Mouse (Mus musculus) 3T3-L1 (cell line): Measurements from ENCODE around the gene Myo1d.

Source experiments
- DNase-seq: peaks from one replicate; pipeline ENCODE4 v3.0.0-alpha.2; 2015; ENCODE audit warnings: low read depth, low spot score

Gene Myo1d

GRCm38 (mm10) chr11:80779527-80780344 is at the start of gene Myo1d:
Gene Myo1d (minus strand): TSS chr11:80780025.
- peak; percentile 79 for DNase-seq

DNA sequence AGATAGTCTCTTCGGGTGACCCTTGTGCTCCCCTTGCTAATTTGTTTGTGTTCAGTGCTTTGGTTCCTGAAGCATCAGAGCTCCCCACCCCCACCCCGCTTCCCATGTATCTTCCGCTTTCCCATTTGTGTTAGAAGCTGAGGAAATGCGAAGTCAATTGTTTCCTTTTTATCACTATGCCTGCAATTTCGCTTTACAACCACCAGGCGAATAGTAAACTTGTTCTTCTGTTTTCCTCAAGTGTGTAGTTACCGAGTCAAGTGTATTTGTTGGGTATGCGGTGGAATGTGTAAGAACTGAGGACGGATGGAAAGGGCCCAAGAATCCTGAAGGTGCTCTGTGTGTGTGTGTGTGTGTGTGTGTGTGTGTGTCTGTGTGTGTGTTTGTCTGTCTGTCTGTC is 42.0 kb upstream of the Myo1d start:
- no peak for DNase-seq

DNA sequence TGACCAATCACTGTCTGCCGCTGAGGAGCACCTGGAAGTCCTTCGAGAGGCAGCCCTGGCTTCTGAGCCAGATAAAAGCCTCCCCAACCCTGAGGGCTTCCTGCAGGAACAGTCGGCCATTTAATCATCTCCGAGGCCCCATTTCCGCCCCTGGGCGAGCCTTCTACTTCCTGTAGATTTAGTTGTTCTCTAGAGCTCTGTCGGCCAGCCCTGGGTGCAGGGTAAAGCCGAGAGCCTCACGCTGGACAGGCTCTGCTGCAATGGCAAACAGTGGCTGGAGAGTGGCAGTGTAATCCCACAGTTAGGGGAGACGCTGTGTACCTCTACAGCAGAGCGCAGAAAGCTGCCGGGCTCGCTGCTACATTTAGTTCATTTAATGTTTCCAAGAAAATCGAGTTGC is 41.5 kb upstream of the Myo1d start:
- no peak for DNase-seq

- no peak for DNase-seq
These were observed 40.3 kb upstream of the Myo1d start for GRCm38 (mm10) chr11:80820085-80820484.

DNA sequence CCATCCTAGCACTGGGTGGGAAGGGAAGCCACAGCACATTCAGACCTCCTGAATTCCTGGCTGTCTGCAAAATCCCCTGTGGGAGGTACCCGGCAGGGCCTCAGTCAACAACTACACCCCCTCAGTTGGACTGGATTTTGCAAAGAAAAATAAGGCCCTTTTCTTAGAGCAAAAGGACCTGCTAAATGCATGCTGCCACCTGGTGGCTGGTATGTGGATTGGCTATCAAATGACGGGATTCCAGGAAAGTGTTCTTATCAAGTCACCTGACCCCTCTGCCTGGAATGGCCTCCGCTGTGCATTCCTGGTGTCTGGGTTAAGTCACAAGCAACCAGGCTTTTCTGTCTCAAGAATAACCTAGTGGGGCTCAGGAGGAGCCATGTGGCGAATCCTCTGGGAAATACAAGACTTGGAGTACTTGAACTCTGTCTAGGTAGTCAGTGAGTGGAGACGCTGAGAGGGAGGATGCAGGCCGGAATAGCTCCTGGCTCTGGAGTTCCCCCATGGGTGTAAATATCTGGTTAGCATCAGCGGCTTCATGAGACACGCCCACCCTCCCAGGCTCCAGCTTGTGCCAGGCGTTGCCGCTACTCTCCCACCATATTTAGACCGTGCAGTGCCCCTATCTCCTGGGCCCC is 38.4 kb upstream of the Myo1d start:
- DNase-seq = peak; percentile 95

- DNase-seq = no peak
These were observed 35.5 kb upstream of the Myo1d start for GRCm38 (mm10) chr11:80815354-80815753.

GRCm38 (mm10) chr11:80811156-80811555 is 31.3 kb upstream of the Myo1d start:
- DNase-seq = no peak

GRCm38 (mm10) chr11:80809993-80810821 is 30.4 kb upstream of the Myo1d start, which contains the start of gene Tmem98:
Gene Tmem98 (plus strand): TSS chr11:80810175.
- peak; percentile 30 for DNase-seq

DNA sequence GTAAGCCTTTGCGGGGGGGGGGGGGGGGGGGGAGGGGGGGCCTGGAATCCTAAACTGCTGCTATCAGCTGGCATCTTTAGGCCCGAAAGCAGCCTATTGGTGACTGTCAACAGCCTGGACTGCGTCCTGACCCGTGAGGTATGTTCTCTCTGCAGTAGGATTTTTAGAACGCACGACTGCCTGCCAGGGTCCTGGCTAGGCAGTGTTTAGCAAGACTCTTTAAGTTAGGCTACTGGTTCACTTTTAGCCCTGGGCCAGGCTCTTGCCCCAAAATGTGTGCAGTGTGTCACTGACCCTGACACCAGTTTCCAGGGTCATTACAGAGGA is 29.8 kb upstream of the Myo1d start:
- DNase-seq = peak; percentile 6

DNA sequence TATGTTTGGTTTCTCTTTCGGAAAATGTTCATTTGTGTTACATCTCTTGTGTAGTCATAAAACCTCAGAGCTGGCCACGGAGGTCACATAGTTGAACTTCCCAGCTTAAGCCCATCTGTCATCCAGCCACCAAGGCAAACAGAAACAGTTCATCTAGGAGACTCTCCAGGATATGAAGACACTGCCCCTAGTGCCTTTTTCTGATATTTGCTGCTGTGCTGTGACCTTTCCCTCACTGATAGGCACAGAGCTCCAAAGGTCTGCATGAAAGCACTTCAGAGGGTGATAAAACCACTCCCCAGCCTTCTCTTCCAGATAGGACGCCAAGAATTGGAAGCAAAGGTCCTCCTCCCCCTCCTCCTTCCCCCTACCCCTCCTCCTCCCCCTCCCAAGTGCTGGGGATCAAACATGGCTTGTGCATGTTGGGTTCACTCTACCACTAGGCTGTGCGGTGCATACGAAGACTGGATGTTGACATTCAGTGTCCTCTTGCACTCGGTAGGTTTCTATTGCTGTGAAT is 28.8 kb upstream of the Myo1d start:
- peak; percentile 95 for DNase-seq

DNA sequence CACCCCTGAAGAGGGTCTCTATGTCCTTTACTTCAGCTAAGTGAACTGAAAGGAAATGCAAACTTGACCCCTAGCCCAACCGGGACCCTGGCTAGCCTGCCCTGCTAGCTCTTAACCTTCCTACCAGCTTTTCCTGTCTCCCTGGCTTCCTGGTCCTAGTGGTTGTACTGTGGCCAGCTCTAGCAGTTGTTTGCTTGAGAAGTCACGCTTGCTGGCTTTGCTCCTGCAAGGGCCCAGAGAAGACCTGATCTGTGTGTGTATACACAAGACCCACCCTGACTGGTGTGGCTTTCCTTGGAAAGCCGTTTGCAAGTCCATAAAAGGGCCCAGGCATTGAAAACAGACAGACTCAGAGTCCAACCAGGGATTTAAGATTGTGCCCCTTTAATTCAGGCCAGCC is 22.9 kb upstream of the Myo1d start:
- no peak for DNase-seq

GRCm38 (mm10) chr11:80799979-80800378 is 20.2 kb upstream of the Myo1d start:
- DNase-seq = no peak

GRCm38 (mm10) chr11:80795431-80795830 is 15.6 kb upstream of the Myo1d start:
- DNase-seq = no peak

GRCm38 (mm10) chr11:80794290-80794689 is 14.5 kb upstream of the Myo1d start:
- DNase-seq = no peak

DNA sequence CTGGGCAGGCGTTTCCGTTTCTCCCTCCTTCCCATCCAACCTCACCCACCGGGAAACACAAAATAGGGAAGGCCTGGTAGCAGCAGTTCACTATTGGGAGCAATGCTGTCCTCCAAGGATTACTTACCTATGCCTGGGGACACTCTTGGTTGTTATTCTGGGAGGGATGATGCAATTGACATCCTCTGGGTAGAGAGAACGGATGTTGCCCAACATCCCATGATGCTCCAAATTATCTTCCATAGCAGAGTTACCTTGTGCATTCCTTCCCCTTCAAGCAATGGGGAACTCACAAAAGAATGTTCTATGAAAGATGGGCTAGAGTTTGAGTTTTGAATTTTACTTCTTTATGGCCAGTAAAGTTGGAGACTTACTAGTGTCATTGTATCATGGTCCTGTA is 13.6 kb upstream of the Myo1d start:
- no peak for DNase-seq

- DNase-seq = no peak
These were observed 12.0 kb upstream of the Myo1d start for GRCm38 (mm10) chr11:80791677-80792432.

DNA sequence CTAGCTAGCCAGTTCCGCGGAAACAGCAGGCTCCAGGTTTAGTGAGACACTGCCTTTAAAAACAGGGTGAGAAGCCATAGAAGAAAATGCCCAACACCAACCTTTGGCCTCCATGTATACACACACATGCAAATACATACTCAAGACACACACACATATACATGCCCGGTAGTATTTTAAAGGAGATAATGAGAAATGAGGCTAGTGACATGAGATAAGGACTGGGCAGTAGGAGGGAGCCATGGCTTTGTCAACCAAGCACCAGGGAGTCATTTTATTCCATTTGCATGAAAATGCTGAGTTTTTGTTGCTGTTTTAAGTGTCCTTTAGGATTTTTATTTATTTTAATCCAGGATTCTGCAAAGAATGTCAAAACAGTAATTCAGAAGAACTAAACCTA is 10.6 kb upstream of the Myo1d start:
- no peak for DNase-seq

DNA sequence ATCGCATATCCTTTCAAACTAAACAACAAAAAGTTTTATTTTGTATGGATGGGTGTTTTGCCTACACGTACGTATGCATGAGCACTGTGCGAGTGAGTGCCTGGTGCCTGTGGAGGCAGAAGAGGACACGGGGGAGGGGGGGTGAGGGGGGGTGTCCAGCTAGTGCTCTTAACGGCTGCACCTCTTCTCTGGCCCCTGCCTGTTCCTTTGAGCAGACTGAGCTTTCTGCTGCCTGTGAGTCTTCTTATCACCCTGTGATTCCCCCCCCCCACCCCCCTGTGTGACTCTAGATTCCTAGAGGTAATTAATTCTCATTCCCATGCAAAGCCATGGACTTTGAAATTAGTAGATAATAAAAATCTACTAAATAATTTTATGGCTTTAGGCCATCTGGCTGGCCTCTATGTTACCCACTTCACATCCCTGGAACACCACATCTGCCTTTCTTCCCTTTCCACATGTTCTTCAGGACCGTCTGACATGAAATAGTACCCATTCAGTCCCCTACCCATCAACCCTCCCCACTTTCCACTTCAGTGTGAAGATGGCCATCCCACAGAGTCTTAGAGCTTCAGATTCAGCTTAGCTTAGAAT is 9.9 kb upstream of the Myo1d start:
- no peak for DNase-seq

- DNase-seq = no peak
These were observed 5.8 kb upstream of the Myo1d start for GRCm38 (mm10) chr11:80785672-80786071.

- no peak for DNase-seq
These were observed 4.5 kb upstream of the Myo1d start for GRCm38 (mm10) chr11:80784294-80784743.

DNA sequence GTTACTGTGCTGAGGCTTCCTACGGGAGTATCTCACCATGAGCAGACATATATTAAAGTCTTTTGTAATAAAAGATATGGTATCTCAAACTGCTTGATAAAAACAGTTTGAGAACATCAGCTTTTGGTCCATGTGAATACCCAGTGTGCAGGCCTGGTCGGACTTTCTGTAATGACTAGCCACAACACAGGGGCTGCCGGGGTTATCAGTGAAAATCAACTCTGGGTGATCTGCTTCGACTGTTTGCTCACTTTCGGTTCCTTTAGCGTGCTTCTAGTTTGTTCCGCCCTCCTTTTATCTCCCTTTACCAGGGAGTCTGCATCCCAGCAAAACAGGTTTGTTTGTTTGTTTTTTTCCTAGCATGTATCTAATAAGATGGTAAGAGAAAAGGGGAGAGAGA is 3.6 kb upstream of the Myo1d start:
- DNase-seq = no peak
